Mouse (Mus musculus): Measurements from ENCODE around the gene Foxj2.

GRCm38 (mm10) chr6:122821822-122822221, 2.1 kb downstream of the Foxj2 start:
- no peak for TF ChIP-seq CTCF (IDR thresholded peaks at IDR 0.05; ENCODE audit: borderline replicate concordance, extremely low read depth, insufficient read depth, insufficient read length)
- no peak for TF ChIP-seq POLR2A (IDR thresholded peaks at IDR 0.05; ENCODE audit: borderline replicate concordance, extremely low read depth, insufficient read depth, insufficient read length, poor library complexity, severe bottlenecking)

Measured in brain, embryonic 14.5 days (tissue).